Mouse (Mus musculus) NIH3T3 (cell line): ENCODE measurements around the gene Tubb3.
"Not testable (repeated sequence)": the region's sequence is repeated elsewhere in the genome, so short reads cannot be mapped to it uniquely, and the experiment has no call there.

ENCODE experiments used
- DNase-seq: peaks from one replicate; pipeline ENCODE4 v3.0.0-alpha.2; 2012; ENCODE audit warnings: low read depth

The Tubb3 gene

GRCm38 (mm10) chr8:123431616-123432365, 20.6 kb downstream of the Tubb3 start:
- DNase-seq = no peak

GRCm38 (mm10) chr8:123432381-123432780, 21.2 kb downstream of the Tubb3 start:
- no peak for DNase-seq

- not testable (repeated sequence) for DNase-seq
Measured at GRCm38 (mm10) chr8:123433241-123433974, 22.2 kb downstream of the Tubb3 start.

- no peak for DNase-seq
Measured at GRCm38 (mm10) chr8:123441788-123442187, 30.6 kb downstream of the Tubb3 start.

GRCm38 (mm10) chr8:123442351-123442750, 31.1 kb downstream of the Tubb3 start:
- DNase-seq = no peak

- DNase-seq = peak; percentile 96
Measured at GRCm38 (mm10) chr8:123442871-123443575, 31.8 kb downstream of the Tubb3 start.

- DNase-seq = no peak
Measured at GRCm38 (mm10) chr8:123443576-123443921, 32.3 kb downstream of the Tubb3 start.

GRCm38 (mm10) chr8:123444131-123444530, 32.9 kb downstream of the Tubb3 start:
- DNase-seq = no peak

GRCm38 (mm10) chr8:123445981-123446380, 34.8 kb downstream of the Tubb3 start:
- no peak for DNase-seq

- no peak for DNase-seq
Measured at GRCm38 (mm10) chr8:123446799-123447198, 35.6 kb downstream of the Tubb3 start.

GRCm38 (mm10) chr8:123450783-123451182, 39.6 kb downstream of the Tubb3 start:
- no peak for DNase-seq

- not testable (repeated sequence) for DNase-seq
Measured at GRCm38 (mm10) chr8:123451747-123452146, 40.5 kb downstream of the Tubb3 start.

- no peak for DNase-seq
Measured at GRCm38 (mm10) chr8:123452149-123452548, 40.9 kb downstream of the Tubb3 start.

- no peak for DNase-seq
Measured at GRCm38 (mm10) chr8:123453291-123453690, 42.1 kb downstream of the Tubb3 start.

- no peak for DNase-seq
Measured at GRCm38 (mm10) chr8:123453951-123454350, 42.7 kb downstream of the Tubb3 start.

GRCm38 (mm10) chr8:123454559-123454958, 43.3 kb downstream of the Tubb3 start:
- DNase-seq = no peak

GRCm38 (mm10) chr8:123463651-123464050, 52.4 kb downstream of the Tubb3 start:
- no peak for DNase-seq

- peak; percentile 64 for DNase-seq
Measured at GRCm38 (mm10) chr8:123467476-123467875, 56.3 kb downstream of the Tubb3 start.
